Mouse (Mus musculus) CD4-positive, CD25-positive, alpha-beta regulatory T cell, adult 4 months (primary cell): ENCODE measurements around the gene Pde6d. TPM values are rescaled to one million over a fixed set of nuclear protein-coding genes. Genes with fewer than 3 reads are reported as not detected.
A peak's percentile ranks its signal among the peaks of the same experiment; 100 is the strongest.
"Not testable (repeated sequence)": the region's sequence is repeated elsewhere in the genome, so short reads cannot be mapped to it uniquely, and the experiment has no call there.

Source experiments
- ATAC-seq: one replicate; pipeline ENCODE4 v1.8.0; 2017
- polyA plus RNA-seq, 2 experiments: library from polyadenylated mRNA; unstranded; fragments of 100-300 nt; shearing (Covaris generic); gene quantifications; one replicate each; pipeline ENCODE4 v1.2.1; 2017

Pde6d gene
- polyA plus RNA-seq, 2 experiments from 2014 or later, result 12.6 to 16.4 TPM

DNA sequence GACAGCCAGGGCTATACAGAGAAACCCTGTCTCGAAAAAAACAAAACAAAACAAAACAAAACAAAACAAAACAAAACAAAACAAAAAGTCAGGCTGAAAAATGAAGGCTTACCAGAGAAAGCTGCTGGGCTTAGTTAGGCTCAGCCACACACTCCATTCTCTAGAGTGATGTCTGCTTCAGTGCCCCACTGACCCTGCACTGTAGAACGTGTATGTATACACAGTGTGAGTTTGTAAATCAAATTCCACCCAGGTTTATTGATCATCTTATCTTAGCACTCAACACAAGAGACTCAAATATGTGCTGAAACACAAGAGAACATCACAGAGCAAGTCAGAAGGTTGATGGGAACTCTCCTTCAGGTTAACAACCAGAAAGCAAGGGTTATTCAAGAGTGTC is 14.0 kb downstream of the Pde6d start:
- ATAC-seq, result no peak

DNA sequence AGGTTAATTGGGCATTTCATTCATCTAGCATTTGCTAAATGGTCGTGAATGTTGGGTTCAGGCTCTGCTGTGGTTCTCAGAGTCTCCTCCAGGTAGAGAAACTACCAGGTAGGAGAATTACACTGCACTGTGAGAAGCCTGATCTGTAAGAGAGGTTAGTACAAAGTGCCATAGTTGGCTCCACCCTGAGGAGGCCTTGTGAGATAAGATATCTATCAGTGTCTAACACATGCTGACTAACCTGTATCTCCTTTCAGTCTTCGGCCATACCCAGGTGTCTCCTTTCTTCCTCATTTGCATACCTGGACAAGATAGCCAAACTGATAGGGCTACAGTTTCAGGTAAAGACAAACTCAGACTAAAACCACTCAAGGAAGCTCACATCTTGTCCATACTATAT is 19.8 kb downstream of the Pde6d start:
- ATAC-seq, result no peak

DNA sequence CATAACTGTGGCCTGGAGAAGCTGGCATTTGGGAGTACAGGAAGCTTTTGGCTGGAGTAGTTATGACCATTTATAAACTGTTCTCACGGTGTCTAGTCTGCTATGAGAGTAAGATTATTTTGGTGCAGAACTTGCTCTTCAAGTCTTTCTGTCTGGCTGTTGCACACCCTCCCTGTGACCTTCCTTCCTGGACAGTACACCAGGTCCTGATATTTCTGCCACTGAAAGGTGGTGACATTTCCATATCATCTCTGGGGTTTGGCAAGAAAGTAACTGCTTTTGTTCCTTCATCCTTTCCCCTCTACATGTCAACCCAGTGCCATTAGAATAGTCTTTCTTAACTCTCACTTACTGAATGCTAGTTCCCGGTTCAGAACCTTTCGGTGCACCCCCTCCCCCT is 23.2 kb downstream of the Pde6d start:
- no peak for ATAC-seq

DNA sequence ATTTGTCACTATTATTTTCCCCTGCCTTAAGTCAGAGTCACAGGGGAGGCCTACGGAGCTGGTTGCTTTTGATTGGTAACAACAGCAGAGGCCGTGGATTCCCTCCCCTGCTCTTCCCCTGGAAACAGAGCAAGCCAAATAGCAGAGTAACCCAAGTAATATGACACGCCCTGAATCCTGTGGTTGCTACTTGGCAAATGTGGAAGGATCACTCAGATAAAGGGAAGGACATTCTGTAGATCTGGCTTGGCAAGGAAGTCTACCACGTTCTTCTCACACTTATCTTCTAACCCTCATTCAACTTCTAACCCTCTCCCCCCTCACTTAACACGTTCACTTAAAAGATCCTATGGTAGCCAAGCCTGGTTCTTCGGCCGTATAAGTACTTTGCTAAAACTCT is 24.6 kb downstream of the Pde6d start:
- ATAC-seq, result no peak

DNA sequence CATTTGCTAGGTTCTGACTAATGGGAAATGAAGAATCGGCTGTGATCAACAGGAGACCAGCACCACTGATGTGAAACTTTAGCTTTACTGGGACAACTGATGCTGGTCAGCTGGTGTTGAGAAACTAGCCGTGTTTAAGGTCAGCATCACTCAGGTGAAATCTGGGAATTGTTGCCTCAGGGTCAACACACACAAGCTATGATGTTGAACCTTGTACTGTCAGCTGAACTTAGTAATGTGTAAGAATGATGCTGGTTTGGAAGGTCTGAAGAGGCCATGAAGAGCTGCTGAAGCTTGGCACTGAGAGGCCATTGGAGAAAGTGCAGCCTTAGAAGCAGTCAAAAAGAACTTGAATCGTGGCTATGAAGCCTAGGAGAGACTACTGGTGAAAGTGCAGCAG is 26.8 kb downstream of the Pde6d start:
- ATAC-seq, result no peak

DNA sequence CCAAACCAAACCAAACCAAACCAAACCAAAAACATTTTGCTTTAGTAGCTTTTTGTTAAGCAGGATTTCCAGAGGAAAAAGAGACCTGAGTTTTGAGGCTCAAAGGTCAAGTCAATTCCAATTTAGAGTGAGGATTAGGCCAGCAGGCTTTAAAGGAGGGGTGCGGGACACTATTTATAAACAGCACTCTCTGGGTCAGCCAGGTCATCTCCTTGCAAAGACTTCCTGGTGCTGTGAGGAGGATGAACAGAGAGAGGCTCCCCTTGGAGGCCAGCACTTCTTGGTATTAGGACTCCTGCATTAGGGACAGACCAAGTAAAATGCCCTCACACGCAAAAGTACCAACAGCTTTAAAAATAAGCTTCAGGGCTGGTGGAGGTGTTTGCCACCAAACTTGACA is 30.6 kb downstream of the Pde6d start:
- no peak for ATAC-seq

DNA sequence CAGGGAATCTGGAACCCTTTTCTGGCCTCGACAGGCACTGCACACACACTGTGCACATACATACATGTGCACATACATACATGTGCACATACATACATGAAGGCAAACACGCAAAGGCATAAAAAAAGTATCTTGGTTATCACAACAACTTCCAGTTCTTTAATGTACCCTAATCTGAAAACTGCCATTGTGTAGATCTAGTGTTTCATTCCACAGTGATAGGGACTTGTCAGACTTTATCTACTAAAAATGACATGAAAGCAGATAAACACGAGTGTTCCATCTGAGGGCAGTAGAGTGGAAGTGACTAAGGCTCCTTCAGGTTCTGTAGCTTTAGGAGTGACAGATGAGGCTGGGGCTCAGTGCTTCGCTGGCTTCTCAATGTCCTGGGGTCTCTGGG is 31.1 kb downstream of the Pde6d start:
- no peak for ATAC-seq

DNA sequence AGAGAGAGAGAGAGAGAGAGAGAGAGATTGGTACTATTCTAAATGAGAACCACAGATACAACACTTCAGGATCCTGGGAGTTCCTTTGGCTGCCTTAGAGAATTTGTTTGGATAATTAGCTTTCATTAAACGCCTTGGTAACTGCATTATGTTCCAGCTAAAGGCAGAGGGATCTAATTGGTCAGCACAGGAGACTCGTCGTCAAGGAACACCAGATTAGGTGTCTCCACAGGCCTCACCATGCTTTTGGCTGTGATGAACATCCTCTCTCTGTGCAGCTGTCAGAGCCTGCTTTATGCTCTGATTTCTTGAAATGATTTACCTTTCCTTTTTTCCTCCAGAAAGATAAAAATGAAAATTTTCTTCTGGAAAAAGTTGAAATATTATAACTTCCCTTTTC is 35.6 kb downstream of the Pde6d start:
- ATAC-seq, result no peak

DNA sequence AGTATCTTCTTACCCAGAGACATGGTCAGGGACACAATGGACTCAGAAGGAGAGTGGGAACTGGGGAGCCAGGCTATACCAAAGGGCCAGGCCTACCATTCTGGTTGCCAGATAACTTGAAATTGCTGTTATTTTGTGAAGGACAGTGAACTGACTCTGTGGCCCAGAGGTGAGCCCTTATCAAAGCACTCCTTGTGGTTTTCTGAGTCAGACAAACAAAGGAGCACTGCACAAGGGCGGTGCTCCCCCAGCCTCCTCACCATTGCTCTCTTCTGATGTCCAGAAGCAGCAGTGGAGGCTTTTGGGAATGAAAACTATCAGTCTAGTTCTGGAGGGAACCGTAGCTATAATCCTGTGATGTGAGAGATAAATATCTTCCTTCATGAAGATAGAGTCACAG is 39.8 kb downstream of the Pde6d start:
- ATAC-seq, result no peak

DNA sequence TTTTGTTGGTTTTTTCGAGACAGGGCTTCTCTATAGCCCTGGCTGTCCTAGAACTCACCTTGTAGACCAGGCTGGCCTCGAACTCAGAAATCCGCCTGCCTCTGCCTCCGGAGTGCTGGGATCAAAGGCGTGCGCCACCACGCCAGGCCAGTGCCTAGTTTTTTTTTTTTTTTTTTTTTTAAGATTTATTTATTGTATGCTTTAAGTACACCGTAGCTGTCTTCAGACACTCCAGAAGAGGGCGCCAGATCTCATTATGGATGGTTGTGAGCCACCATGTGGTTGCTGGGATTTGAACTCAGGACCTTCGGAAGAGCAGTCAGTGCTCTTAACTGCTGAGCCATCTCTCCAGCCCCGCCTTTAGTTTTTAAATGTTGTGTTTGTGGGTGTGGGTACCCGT is 42.8 kb downstream of the Pde6d start:
- not testable (repeated sequence) for ATAC-seq

DNA sequence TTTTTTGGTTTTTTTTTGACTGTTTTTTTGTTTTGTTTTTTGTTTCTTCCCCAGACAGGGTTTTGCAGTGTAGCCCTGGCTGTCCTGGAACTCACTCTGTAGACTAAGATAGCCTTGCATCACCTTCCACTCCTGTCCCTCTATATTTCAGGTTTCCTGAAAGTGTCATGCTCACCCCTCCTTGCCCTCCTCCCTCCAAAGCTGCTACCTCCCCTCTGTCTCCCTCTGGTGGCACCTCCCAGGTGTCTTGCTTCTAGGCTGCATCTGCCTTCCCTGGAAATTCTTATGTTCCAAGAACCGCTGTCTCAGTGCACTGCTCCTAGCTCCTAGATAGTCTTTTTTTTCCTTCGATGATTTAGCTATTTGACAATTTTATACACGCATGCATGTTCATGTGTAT is 44.0 kb downstream of the Pde6d start:
- no peak for ATAC-seq

DNA sequence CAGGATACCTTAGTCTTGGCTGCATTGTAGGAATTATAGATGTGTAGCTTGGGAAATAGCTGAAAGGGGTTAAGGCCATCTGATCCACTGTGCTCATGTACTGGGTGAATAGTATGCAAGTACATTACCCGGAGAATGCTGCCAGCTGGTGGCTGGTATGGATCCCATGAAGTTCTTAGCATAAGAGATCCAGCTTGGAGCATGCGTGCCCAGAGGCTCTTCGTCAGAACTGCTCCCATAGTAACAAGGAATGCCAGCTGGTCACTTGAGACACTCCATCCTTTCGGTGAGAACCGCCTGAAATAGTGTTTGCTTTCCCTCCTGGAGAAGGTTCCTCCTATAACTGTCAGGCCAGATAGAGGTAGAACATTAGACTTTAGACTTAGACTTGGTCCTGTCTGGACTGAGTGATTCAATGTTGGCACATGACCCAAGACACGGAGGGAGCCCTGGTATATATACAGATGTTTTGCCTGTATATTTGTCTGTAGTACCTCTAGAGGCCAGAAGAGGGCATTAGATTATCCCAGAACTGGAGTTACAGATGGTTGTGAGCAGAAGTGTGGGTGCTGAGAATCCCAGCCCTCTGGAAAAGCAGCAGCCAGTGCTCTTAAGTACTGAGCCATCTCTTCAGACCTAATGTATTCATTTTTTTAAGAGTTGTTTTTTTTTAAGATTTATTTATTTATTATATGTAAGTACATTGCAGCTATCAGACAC is 48.9 kb downstream of the Pde6d start:
- no peak for ATAC-seq

DNA sequence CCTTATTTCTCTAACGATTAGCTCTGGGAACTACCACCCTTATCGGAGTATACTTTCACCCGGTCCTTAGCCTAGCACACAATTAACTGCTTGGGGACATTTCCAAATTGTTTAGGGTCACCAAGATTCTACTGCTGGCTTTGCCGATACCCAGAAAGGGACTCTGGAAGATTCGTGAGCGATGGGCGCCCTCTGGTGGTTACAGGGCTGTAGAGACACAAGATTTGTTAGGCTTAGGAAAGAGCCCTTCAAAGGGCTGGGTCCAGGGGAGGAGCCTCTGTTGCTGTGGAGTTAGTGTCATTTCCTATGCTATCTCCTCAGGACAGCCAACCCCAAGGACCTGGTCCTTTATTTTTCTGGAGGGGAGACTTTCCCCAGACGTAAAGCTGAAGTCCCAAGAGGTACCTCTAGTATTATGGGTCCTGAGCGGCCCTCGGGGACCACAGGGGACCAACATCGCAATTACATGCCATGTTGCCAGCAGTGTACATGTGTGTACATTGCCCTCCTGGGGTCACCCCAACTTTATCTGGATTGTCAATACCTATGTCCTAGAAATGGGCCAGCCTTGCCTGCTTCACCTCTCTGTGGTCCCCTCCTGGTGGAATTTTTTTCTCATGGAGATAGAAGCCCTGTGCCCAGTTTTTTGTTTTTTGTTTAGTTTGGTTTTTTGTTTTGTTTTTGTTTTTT is 49.9 kb downstream of the Pde6d start:
- peak; percentile 46 for ATAC-seq

DNA sequence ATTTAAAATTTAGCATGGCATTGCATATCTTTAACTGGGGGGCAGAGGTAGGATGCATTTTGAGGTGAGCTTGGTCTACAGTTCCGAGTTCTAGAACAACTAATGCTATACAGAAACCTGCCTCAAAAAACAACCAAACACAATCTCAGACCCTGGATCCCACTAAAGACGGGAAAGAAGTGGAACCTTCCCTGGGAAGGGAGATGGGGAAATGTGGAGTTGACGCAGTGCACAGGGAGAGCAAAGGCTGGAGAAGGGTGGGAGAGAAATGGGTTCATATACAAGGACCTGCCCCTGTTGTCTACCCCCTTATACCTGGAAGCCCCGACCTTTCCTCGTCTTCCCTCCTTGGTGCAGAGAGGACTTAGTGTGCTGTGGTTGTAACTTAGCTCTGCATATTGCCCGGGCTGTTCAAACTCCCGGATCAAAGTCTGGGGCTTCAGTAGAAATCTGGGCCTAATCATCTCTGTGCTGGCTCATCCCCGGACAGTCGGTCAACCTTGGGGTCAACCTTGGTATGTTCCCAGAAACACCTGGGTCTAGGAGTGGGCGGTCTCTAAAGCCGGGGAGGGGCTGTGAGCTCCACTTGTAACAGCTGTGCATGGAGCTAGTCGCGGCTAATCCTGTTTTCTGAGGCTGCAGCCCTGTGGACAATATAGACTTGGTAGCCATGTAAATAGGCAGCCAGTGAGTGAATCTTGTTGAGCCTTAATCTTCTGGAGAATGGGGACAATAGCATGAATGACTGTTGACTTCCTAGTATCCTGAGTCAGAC is 50.7 kb downstream of the Pde6d start:
- ATAC-seq, result no peak

DNA sequence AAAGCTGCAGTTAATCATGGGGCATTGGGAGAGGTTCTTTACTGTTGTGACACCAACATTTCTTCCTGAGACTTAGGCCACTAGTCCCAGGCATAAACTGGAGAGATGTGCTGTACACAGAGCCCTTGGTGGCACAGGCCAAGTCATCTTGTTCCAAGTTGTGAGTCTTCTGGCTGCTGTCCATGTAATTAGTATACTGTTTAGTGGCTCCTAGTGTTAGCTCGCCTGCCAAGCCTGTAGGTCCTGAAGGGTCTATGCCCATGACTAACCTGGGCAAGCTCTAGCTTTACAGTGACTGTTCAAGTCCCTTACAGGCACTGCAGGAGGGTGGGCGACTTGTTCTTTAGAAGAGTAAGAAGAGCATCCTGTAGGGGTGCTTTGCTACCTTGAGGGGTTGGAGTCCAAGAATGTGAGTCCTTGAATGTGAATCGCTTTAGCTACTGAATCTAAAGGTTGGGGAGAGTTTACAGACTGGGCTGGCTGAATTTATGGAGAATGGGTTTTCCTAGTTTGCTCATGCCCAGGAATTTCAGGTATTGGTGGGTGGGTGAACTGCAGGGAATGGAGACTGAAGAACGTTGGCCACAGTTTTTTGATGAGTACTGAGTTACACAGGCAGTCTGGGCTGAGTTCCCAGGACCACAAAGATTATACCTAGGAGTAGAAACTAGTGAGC is 51.4 kb downstream of the Pde6d start:
- ATAC-seq, result no peak

DNA sequence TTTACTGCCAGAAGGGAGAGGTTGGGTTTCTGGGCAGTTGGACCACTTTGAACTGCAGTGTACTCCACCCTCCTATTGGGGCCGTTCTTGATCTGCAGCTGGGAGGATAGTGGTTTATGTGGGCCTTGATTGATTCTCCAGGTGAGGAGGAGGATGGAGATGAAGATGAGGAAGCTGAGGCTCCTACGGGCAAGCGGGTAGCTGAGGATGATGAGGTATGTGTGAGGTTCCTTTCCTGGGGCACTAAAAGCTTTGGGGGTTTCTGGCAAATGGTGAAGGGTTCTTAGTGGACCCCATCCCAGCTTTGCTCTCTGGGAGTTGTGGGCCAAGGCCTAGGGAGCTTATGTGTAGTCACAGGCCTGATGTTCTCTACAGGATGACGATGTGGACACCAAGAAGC is 52.8 kb downstream of the Pde6d start:
- ATAC-seq, result no peak

DNA sequence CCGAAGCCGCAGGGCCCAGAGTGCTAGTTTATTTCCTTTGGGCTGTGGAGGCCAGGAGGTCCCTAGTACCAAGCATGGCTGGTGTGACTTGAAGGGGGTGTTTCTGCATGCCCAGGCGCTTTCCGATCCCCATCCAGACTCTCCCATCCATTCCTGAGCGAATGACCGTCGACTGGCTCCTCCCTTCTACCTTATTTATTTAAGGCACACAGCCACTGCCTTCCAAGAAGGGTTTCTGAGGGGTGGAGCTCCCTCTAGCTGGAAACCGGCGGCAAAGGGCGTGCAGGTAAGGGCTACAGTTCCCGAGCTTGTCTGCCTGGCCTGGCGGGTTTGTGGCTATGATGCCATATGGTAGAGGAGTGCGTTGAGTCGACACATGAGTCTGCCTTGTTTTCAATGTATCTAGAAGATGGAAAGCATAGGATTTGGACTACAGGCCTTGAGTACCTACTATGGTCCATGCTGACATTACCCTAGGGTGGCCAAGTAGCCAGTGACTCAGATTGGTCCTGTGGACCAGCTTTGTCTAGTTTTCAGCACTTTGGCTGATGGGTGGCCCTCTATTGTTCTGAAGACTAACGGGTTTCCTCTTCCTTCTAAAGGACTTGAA is 53.8 kb downstream of the Pde6d start:
- no peak for ATAC-seq

DNA sequence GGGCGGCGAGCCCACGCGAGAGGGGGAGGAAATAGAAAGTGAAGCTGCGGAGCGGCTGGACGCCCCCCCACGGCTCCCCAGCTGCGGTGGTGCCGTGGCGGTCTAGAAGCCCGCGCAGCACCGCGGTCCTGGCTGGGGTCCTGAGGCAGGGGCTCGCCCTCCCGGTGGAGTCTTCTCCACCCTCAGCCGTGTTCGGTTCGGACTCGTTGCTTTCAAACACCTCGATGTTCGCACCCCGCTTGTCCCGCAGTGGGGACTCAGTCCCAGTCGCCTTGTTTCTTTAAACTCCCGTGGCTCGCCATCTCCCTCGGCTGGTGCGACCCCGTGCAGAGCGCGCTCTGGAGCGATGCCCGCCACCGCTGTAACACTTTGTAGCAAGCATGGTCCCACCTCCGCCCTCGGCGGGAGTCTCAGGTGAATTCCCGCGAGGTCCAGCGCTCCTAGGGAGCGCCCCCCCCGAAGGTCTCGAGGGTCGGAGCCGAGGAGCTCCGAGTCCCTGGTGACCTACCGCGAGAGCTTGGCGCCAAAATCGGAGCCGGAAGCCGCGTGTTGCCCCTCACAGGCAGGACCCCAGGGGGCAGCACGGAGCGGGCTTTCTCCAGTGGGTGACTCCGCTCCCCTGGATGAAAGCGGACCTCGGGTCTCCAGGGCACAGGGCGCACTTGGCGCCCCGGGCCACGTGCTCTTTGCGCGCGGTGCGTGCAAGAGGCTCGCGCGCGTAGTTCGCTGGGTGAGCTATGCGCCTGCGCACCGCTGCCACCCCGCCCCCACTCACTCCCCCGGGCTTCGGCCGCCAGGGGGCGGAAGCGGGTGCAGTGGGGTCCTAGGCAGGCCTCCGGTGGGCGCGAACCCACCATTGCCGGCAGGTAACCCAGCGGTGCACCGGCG is 54.6 kb downstream of the Pde6d start:
- peak; percentile 25 for ATAC-seq

DNA sequence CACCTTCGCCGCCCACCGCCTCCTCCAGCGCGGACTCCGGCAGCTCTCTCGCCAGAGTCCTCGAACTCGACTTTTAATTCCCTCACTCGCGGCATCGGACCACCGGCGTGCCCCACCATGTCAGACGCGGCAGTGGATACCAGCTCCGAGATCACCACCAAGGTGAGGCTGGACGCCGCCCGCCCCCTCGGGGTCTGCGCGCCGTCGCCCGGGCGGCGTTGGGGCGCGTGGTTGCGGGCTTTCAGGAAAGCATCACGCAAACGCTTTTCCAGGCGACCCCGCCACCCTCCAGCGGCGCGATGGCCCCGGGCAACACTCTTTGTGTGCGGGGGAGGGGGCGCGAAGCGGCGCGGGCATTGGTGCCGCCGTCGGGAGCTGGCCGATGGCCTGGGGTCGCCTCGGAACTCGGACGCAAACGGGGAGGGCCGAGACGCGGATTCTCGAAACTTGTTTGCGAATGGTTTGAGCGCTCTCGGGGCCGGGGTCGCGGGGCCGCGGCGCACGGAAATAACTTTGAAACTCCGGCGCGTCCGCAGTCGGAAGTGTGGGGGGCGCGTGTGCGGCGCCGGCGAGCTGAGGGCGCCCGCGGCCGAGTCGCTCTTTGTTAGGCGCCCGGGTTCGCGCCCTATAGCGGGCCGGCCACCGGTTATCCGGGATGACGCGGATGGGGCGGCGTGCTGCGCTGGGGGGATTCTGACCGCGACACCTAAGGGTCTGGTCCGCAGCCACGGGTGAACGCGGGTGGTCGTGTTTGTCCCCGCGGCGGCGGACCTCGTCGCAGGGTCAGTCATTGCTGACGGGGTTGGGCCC is 55.4 kb downstream of the Pde6d start:
- ATAC-seq, result no peak

DNA sequence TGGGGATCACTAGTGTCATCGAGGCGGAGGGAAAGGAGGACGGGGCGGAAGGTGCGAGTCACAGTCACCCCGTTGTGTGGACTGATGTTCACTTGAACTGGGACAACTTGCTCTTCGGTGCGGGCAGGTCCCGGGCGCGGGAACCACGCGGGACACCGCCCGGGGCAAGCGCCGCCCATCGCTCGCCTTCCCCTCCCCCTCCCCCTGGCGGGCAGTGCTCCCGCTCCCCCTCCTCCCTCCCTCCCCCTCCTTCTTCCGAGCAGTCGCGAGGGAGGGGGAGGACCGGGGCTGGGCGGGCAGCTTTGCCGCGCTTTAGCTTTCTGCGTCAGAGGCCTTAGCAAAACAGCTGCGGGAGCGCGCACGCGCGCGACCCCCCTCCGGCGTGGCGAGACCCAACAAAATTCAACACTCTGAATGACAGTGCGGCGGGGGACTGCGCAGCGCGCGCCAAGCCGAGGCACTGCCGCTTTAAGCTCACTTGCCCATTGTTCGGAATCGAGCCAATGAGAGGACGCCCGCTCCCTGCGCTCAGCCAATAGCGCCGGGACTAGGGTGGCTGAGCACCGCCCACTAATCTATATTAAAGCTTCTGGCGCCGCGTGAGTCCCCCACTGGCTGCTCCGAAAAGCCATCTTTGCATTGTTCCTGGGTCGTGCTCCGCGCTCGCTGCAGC is 56.2 kb downstream of the Pde6d start, which contains the start of gene Ptma:
Gene Ptma (plus strand): TSS at position 611 of the 673 bp plus-strand sequence.
- ATAC-seq, result peak; percentile 75
